Mouse (Mus musculus): ENCODE measurements around the gene Zswim3. TPM values are rescaled to one million over a fixed set of nuclear protein-coding genes. Genes with fewer than 3 reads are reported as not detected.

Zswim3 gene
- total RNA-seq (2023) = 3.0 TPM

GRCm38 (mm10) chr2:164804533-164805331, at the start of gene Zswim3, which contains the start of gene Acot8:
TSS of gene Zswim3 (plus strand) at chr2:164805098.
TSS of gene Acot8 (minus strand) at chr2:164804882.

GRCm38 (mm10) chr2:164769258-164770037, 35.5 kb upstream of the Zswim3 start, which contains the start of gene Ube2c:
TSS of gene Ube2c (plus strand) at chr2:164769898.

GRCm38 (mm10) chr2:164779481-164780086, 25.3 kb upstream of the Zswim3 start, which contains the start of gene Tnnc2:
TSS of gene Tnnc2 (minus strand) at chr2:164779967.

GRCm38 (mm10) chr2:164785481-164786387, 19.2 kb upstream of the Zswim3 start, which contains the start of gene Snx21:
TSS of gene Snx21 (plus strand) at chr2:164785823.

GRCm38 (mm10) chr2:164822636-164823165, 17.8 kb downstream of the Zswim3 start, which contains the start of gene Zswim1:
TSS of gene Zswim1 (plus strand) at chr2:164822686.

GRCm38 (mm10) chr2:164828437-164828836, 23.5 kb downstream of the Zswim3 start, which contains the start of gene Spata25:
TSS of gene Spata25 (minus strand) at chr2:164828537.

GRCm38 (mm10) chr2:164832748-164833301, 27.9 kb downstream of the Zswim3 start, which contains the start of gene Ctsa:
TSS of gene Ctsa (plus strand) at chr2:164832873.

GRCm38 (mm10) chr2:164833314-164833959, 28.5 kb downstream of the Zswim3 start, which contains the start of gene Neurl2:
TSS of gene Neurl2 (minus strand) at chr2:164833456.

GRCm38 (mm10) chr2:164857101-164857821, 52.4 kb downstream of the Zswim3 start, which contains the start of gene Pltp:
TSS of gene Pltp (minus strand) at chr2:164857711.

Other genes starting within 250 kb of the Zswim3 start
- gene Wfdc2, start 242.7 kb upstream of the Zswim3 start, total RNA-seq (2023) = 1.9 TPM
- not detected for gene Spint3, start 231.6 kb upstream of the Zswim3 start, total RNA-seq (2023)
- gene Wfdc6a, start 219.7 kb upstream of the Zswim3 start, total RNA-seq (2023) = not detected
- not detected for gene Eppin, start 211.5 kb upstream of the Zswim3 start, total RNA-seq (2023)
- not detected for gene Wfdc6b, start 191.6 kb upstream of the Zswim3 start, total RNA-seq (2023)
- gene Wfdc8, start 191.5 kb upstream of the Zswim3 start, total RNA-seq (2023) = not detected
- gene Wfdc16, start 166.3 kb upstream of the Zswim3 start, total RNA-seq (2023) = not detected
- gene Wfdc10, start 149.1 kb upstream of the Zswim3 start, total RNA-seq (2023) = not detected
- gene Wfdc9, start 148.5 kb upstream of the Zswim3 start, total RNA-seq (2023) = not detected
- not detected for gene Wfdc11, start 131.0 kb upstream of the Zswim3 start, total RNA-seq (2023)
- gene Wfdc13, start 120.0 kb upstream of the Zswim3 start, total RNA-seq (2023) = not detected
- not detected for gene Spint4, start 106.6 kb upstream of the Zswim3 start, total RNA-seq (2023)
- not detected for gene Spint5, start 89.8 kb upstream of the Zswim3 start, total RNA-seq (2023)
- 0.35 TPM for gene Wfdc3, start 59.2 kb upstream of the Zswim3 start, total RNA-seq (2023)
- gene Dnttip1, start 59.1 kb upstream of the Zswim3 start, total RNA-seq (2023) = 46.4 TPM
- 1.9 TPM for gene Ube2c, start 35.2 kb upstream of the Zswim3 start, total RNA-seq (2023)
- gene Tnnc2, start 25.1 kb upstream of the Zswim3 start, total RNA-seq (2023) = not detected
- 0.65 TPM for gene Snx21, start 19.3 kb upstream of the Zswim3 start, total RNA-seq (2023)
- 39.4 TPM for gene Acot8, start 216 bp upstream of the Zswim3 start, total RNA-seq (2023)
- gene Zswim1, start 17.6 kb downstream of the Zswim3 start, total RNA-seq (2023) = 11.9 TPM
- not detected for gene Spata25, start 23.4 kb downstream of the Zswim3 start, total RNA-seq (2023)
- 91.4 TPM for gene Ctsa, start 27.8 kb downstream of the Zswim3 start, total RNA-seq (2023)
- gene Neurl2, start 28.4 kb downstream of the Zswim3 start, total RNA-seq (2023) = 0.59 TPM
- gene Pltp, start 52.6 kb downstream of the Zswim3 start, total RNA-seq (2023) = 0.86 TPM
- 115 TPM for gene Pcif1, start 74.2 kb downstream of the Zswim3 start, total RNA-seq (2023)
- gene Zfp335, start 106.7 kb downstream of the Zswim3 start, total RNA-seq (2023) = 56.1 TPM
- 2.5 TPM for gene Mmp9, start 135.7 kb downstream of the Zswim3 start, total RNA-seq (2023)
- gene Slc12a5, start 155.7 kb downstream of the Zswim3 start, total RNA-seq (2023) = 0.15 TPM
- 42.5 TPM for gene Ncoa5, start 229.8 kb downstream of the Zswim3 start, total RNA-seq (2023)